Mouse (Mus musculus): ENCODE measurements around the gene Rad50. TPM values are rescaled to one million over a fixed set of nuclear protein-coding genes. Genes with fewer than 3 reads are reported as not detected.

Gene Rad50
- polyA plus RNA-seq (2015; fragmentation: Nextera tagmentation; extraction: Ambion mirVana), result 19.9 and 23.9 TPM in 2 replicates

DNA sequence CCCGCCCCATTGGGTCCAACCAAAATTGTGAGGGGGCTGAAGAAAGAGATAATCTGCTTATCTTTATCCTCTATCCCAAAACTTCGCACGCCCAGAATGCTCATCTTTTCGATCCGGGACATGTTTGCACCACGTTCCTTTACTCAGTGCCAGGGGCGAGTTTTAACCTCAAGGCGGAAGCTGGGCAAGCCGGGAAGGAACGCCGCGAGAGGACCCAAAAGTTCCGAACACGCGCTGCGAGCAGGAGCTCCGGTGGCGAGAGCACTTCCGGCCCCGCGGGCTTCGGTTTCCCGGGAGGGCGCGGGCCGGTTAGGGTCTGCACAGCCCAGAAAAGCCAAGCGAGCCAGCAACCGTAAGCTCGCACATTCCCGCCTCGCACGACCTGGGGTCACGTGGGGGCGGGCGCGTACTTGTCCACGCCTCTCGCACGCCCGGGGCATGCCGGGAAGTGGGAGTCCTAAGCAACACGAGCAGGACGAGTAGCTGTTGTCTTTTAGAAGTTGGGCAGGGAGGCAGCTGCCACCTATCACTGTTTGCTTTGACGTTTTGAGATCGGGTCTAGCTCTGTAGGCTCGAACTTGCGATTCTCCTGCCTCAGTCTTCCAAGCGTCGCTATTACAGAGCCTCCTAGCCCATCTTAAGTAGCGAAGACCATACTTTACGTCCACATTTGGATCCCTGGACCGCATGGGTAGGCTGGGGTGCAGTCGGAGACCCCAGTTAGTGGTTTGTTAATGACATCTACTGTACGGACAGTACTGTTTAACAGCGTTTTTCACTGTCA is at the start of gene Rad50:
Rad50 (minus strand) TSS at position 386 of the 784 bp plus-strand sequence.
- Histone ChIP-seq H3K27me3 (ENCODE audit: control insufficient read depth, insufficient read depth, low read length) (no peaks in the 10 kb centered on the region), H3K4me3 (ENCODE audit: low read length) (peak within 1 kb of the TSS; percentile 94), H3K4me2 (ENCODE audit: low read depth, low read length) (peak within 1 kb of the TSS; percentile 96), H3K9me3 (replicated peaks; ENCODE audit: control insufficient read depth, low read length) (no peaks in the 10 kb centered on the region), H3K36me3 (ENCODE audit: control insufficient read depth, insufficient read depth) (0 out of 2 replicates have a peak, but pooled peaks cover 3% of the 10 kb centered on the region), H3K9ac (ENCODE audit: low read length) (peak within 1 kb of the TSS; percentile 93), H3K27ac (ENCODE audit: low read length) (peak within 1 kb of the TSS; percentile 87), H3K4me1 (ENCODE audit: control insufficient read depth, insufficient read depth, low read length) (peaks cover 5% of the 10 kb centered on the region)
- 4% methylated on average over 55 of the region's 55 CpGs for WGBS
- peak; percentile 97 for ATAC-seq (replicated peaks; ENCODE audit: extremely low read depth, insufficient read depth, low FRiP score)

DNA sequence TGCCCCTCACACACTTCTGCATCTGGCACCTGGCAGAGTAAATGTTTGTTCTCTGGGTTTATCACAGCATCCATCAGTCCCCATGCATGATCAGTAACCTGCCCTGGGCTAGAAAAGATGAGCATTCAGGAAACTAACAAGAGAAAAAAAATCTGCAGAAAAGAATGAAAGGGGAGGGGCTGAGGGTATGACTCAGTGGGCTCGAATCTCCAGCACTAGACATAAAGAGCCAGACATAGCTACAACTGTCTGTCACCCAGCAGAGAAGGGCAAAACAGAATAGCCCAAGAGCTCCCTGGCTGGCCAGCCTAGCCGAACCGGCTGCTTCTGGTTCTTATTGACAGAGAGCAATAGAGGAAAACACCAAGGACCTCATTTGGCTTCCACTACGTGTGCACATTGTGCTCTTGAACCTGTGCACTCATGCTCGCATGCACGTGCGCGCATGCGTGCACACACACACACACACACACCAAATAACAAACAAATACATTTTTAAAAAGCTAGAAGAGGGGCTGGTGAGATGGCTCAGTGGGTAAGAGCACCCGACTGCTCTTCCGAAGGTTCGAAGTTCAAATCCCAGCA is 48.0 kb upstream of the Rad50 start:
- H3K4me3 ChIP-seq (ENCODE audit: low read length), result no peak overlapping the region
- no peaks in the 10 kb centered on the region for H3K27me3 ChIP-seq (ENCODE audit: control insufficient read depth, insufficient read depth, low read length)
- no peak overlapping the region for H3K9ac ChIP-seq (ENCODE audit: low read length)
- 78% methylated on average over 12 of the region's 12 CpGs for WGBS
- no peaks in the 10 kb centered on the region for H3K36me3 ChIP-seq (ENCODE audit: control insufficient read depth, insufficient read depth)
- no peak overlapping the region for H3K27ac ChIP-seq (ENCODE audit: low read length)
- no peak overlapping the region for H3K4me2 ChIP-seq (ENCODE audit: low read depth, low read length)
- H3K4me1 ChIP-seq (ENCODE audit: control insufficient read depth, insufficient read depth, low read length), result peaks cover 9% of the 10 kb centered on the region
- H3K9me3 ChIP-seq (replicated peaks; ENCODE audit: control insufficient read depth, low read length), result peaks cover 4% of the 10 kb centered on the region; the same call in 1 of the 2 replicates
- ATAC-seq (replicated peaks; ENCODE audit: extremely low read depth, insufficient read depth, low FRiP score), result 0 out of 2 replicates have a peak, but pooled peaks have one; percentile 15

DNA sequence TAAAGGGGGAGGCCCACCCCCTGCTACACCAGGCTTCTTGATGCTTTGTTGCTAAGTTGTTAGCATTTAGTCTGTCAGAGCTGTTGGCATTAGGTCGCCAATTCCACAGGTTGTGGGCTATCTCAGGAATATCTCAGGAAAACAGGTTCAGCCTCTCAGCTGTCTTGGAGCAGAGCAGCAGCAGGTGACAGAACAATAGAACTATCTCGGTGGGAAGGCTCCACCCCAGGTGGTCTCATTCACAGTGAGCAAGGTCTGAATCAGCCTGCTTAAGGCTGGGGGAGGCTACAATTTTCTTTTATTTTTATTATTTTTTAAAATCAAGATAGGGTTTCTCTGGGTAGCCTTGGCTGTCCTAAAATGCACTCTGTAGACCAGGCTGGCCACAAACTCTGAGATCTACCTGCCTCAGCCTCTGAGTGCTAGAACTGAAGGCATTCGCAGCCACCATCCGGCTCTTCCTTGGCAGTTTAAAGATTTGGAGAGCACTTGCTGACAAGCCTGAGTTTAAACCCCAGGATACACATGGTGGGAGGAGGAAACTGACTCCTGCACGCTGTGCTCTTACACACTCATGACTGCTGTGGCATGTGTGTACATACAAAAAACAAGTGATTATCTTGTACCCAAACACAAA is 42.7 kb upstream of the Rad50 start:
- no peak overlapping the region for H3K4me2 ChIP-seq (ENCODE audit: low read depth, low read length)

DNA sequence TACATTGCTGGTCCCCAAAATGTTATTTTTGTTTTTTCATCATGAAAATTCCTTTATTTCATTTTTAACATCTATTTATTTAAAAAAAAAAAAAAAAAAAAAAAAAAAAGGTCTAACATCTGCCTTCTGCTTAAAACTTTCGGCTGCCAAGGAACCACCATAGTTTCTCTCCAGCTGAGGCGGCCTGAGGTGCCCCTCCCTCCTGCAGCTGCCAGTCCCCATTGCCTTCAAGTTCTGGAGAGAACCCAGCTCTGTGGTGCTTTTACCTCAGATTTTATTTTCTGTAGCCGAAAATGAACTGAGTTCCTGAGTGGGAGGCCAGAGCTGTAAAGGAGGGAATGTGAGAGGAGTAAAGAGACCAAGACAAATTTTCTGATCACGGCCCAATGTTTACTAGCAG is 42.2 kb upstream of the Rad50 start:
- no peaks in the 10 kb centered on the region for H3K4me1 ChIP-seq (ENCODE audit: control insufficient read depth, insufficient read depth, low read length)
- H3K9ac ChIP-seq (ENCODE audit: low read length), result no peak overlapping the region
- no peak for ATAC-seq (replicated peaks; ENCODE audit: extremely low read depth, insufficient read depth, low FRiP score)
- no peaks in the 10 kb centered on the region for H3K27me3 ChIP-seq (ENCODE audit: control insufficient read depth, insufficient read depth, low read length)
- H3K4me3 ChIP-seq (ENCODE audit: low read length), result no peak overlapping the region
- H3K9me3 ChIP-seq (replicated peaks; ENCODE audit: control insufficient read depth, low read length), result peaks cover 4% of the 10 kb centered on the region; the same call in 1 of the 2 replicates
- WGBS, result 78% methylated on average over 4 of the region's 4 CpGs
- no peaks in the 10 kb centered on the region for H3K36me3 ChIP-seq (ENCODE audit: control insufficient read depth, insufficient read depth)
- H3K4me2 ChIP-seq (ENCODE audit: low read depth, low read length), result no peak overlapping the region
- no peak overlapping the region for H3K27ac ChIP-seq (ENCODE audit: low read length)

More for the DNA sequence above, 42.7 kb upstream of the Rad50 start:
- no peaks in the 10 kb centered on the region for H3K4me1 ChIP-seq (ENCODE audit: control insufficient read depth, insufficient read depth, low read length)
- H3K4me3 ChIP-seq (ENCODE audit: low read length), result no peak overlapping the region
- no peak overlapping the region for H3K9ac ChIP-seq (ENCODE audit: low read length)
- peaks cover 4% of the 10 kb centered on the region; the same call in 1 of the 2 replicates for H3K9me3 ChIP-seq (replicated peaks; ENCODE audit: control insufficient read depth, low read length)
- no peak for ATAC-seq (replicated peaks; ENCODE audit: extremely low read depth, insufficient read depth, low FRiP score)
- 51% methylated on average over 5 of the region's 5 CpGs for WGBS
- H3K36me3 ChIP-seq (ENCODE audit: control insufficient read depth, insufficient read depth), result no peaks in the 10 kb centered on the region
- H3K27ac ChIP-seq (ENCODE audit: low read length), result no peak overlapping the region
- no peaks in the 10 kb centered on the region for H3K27me3 ChIP-seq (ENCODE audit: control insufficient read depth, insufficient read depth, low read length)

DNA sequence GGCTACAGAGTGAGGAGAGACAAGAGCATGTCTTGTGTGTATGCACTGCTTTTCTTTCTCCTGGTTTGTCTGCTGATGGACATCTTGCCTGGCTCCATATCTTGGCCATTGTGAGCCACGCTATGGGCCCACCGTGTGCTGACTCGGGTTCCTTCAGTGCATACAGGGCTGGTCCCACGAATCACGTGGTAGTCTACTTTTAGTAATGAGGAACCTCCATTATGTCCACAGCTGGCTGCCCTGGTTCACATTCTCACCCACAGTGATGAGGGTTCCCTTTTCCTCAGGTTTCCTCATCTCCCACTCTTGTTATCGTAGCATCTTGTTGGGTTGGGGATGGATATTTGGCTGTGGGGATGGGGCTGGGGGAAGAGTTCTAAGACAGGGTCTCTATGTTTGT is 41.5 kb upstream of the Rad50 start:
- Histone ChIP-seq H3K4me2 (ENCODE audit: low read depth, low read length) (no peak overlapping the region), H3K4me3 (ENCODE audit: low read length) (no peak overlapping the region), H3K4me1 (ENCODE audit: control insufficient read depth, insufficient read depth, low read length) (no peaks in the 10 kb centered on the region), H3K36me3 (ENCODE audit: control insufficient read depth, insufficient read depth) (no peaks in the 10 kb centered on the region), H3K27me3 (ENCODE audit: control insufficient read depth, insufficient read depth, low read length) (no peaks in the 10 kb centered on the region), H3K9ac (ENCODE audit: low read length) (no peak overlapping the region), H3K9me3 (replicated peaks; ENCODE audit: control insufficient read depth, low read length) (peaks cover 4% of the 10 kb centered on the region; the same call in 1 of the 2 replicates), H3K27ac (ENCODE audit: low read length) (no peak overlapping the region)
- ATAC-seq (replicated peaks; ENCODE audit: extremely low read depth, insufficient read depth, low FRiP score), result no peak
- WGBS, result 79% methylated on average over 6 of the region's 6 CpGs

DNA sequence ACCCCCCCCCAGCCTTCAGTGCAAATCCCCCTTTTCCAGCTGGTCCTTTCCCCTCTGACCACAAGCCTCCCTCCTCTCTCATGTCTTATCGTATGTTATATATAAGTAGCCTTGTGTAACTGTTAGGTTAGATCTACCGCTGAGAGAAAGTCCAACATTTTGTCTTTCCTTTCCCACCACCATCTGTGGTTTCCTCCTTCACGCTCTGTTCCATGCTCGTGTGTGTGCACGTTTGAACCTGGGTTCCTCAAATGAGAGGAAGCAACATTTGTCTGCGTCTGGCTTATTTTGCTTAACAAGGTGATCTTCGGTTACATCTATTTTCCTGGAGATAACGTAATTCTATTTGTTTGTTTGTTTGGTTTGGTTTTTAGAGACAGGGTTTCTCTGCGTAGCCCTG is 40.9 kb upstream of the Rad50 start:
- no peak for ATAC-seq (replicated peaks; ENCODE audit: extremely low read depth, insufficient read depth, low FRiP score)
- Histone ChIP-seq H3K36me3 (ENCODE audit: control insufficient read depth, insufficient read depth) (no peaks in the 10 kb centered on the region), H3K9me3 (replicated peaks; ENCODE audit: control insufficient read depth, low read length) (peaks cover 1% of the 10 kb centered on the region; the same call in 1 of the 2 replicates), H3K27me3 (ENCODE audit: control insufficient read depth, insufficient read depth, low read length) (no peaks in the 10 kb centered on the region), H3K4me2 (ENCODE audit: low read depth, low read length) (no peak overlapping the region), H3K9ac (ENCODE audit: low read length) (no peak overlapping the region), H3K27ac (ENCODE audit: low read length) (no peak overlapping the region), H3K4me3 (ENCODE audit: low read length) (no peak overlapping the region), H3K4me1 (ENCODE audit: control insufficient read depth, insufficient read depth, low read length) (no peaks in the 10 kb centered on the region)
- WGBS, result 81% methylated on average over 9 of the region's 9 CpGs

DNA sequence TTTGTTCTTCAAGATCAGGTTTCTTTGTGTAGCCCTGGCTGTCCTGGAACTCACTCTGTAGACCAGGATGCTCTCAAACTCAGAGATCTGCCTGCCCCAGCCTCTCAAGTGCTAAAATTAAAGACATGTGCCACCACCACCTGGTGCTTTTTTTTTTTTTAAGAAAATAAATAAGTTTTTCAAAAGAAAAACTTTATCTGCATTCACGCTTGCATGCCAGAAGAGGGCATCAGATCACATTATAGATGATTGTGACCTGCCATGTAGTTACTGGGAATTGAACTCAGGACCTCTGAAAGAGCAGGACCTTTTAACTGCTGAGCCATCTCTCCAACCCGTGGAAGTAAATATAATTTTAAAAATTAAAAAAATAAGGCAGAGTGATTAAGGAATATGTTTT is 38.1 kb upstream of the Rad50 start:
- WGBS, result 82% methylated on average over 2 of the region's 2 CpGs
- H3K27me3 ChIP-seq (ENCODE audit: control insufficient read depth, insufficient read depth, low read length), result no peaks in the 10 kb centered on the region
- H3K4me3 ChIP-seq (ENCODE audit: low read length), result no peak overlapping the region
- H3K4me2 ChIP-seq (ENCODE audit: low read depth, low read length), result no peak overlapping the region
- H3K9ac ChIP-seq (ENCODE audit: low read length), result no peak overlapping the region
- H3K27ac ChIP-seq (ENCODE audit: low read length), result no peak overlapping the region
- no peaks in the 10 kb centered on the region for H3K9me3 ChIP-seq (replicated peaks; ENCODE audit: control insufficient read depth, low read length)
- ATAC-seq (replicated peaks; ENCODE audit: extremely low read depth, insufficient read depth, low FRiP score), result no peak
- H3K36me3 ChIP-seq (ENCODE audit: control insufficient read depth, insufficient read depth), result no peaks in the 10 kb centered on the region
- no peaks in the 10 kb centered on the region for H3K4me1 ChIP-seq (ENCODE audit: control insufficient read depth, insufficient read depth, low read length)

DNA sequence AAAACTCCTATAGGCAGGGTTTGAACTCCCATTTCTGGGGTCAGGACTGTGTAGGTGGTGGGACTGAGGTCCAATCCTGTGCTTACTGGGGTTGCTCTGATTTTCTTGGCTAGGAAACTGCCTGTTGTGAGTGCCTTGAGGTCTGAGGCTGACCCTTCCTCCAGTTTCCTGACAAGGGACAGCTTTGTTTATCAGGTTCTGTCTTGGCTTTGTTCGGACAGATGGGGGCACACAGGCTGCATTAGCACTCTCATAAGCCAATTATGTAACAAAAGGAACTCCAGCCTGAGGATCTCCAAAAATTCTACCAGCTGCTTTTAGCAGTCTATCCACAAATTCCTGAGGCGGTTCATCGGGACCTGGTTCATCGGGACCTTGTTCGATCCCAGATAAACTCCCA is 35.2 kb upstream of the Rad50 start:
- no peak overlapping the region for H3K4me2 ChIP-seq (ENCODE audit: low read depth, low read length)
- no peaks in the 10 kb centered on the region for H3K4me1 ChIP-seq (ENCODE audit: control insufficient read depth, insufficient read depth, low read length)
- H3K9me3 ChIP-seq (replicated peaks; ENCODE audit: control insufficient read depth, low read length), result no peaks in the 10 kb centered on the region
- H3K27ac ChIP-seq (ENCODE audit: low read length), result no peak overlapping the region
- 22% methylated on average over 5 of the region's 5 CpGs for WGBS
- H3K27me3 ChIP-seq (ENCODE audit: control insufficient read depth, insufficient read depth, low read length), result no peaks in the 10 kb centered on the region
- H3K4me3 ChIP-seq (ENCODE audit: low read length), result no peak overlapping the region
- H3K36me3 ChIP-seq (ENCODE audit: control insufficient read depth, insufficient read depth), result no peaks in the 10 kb centered on the region
- no peak overlapping the region for H3K9ac ChIP-seq (ENCODE audit: low read length)
- ATAC-seq (replicated peaks; ENCODE audit: extremely low read depth, insufficient read depth, low FRiP score), result no peak

DNA sequence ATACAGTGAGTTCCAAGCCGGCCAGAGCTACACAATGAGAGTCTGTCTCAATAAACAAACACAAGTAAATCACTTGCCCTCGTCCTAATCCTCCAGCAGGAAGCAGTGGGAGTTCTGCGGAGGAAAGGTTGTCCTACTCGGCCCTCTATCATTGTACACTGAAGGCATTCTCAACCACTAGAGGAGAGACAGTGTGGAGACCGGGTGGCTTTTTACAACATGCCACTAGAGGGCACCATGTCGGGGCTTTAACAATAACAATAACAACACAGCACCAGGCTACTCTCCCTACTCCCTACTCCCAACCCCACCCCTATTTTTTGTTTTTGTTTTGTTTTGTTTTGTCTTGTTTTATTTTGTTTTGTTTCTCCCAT is 30.4 kb upstream of the Rad50 start:
- Histone ChIP-seq H3K27me3 (ENCODE audit: control insufficient read depth, insufficient read depth, low read length) (no peaks in the 10 kb centered on the region), H3K27ac (ENCODE audit: low read length) (no peak overlapping the region), H3K36me3 (ENCODE audit: control insufficient read depth, insufficient read depth) (no peaks in the 10 kb centered on the region), H3K9me3 (replicated peaks; ENCODE audit: control insufficient read depth, low read length) (no peaks in the 10 kb centered on the region), H3K4me2 (ENCODE audit: low read depth, low read length) (no peak overlapping the region), H3K4me3 (ENCODE audit: low read length) (no peak overlapping the region), H3K4me1 (ENCODE audit: control insufficient read depth, insufficient read depth, low read length) (no peaks in the 10 kb centered on the region), H3K9ac (ENCODE audit: low read length) (no peak overlapping the region)
- 33% methylated on average over 6 of the region's 6 CpGs for WGBS
- ATAC-seq (replicated peaks; ENCODE audit: extremely low read depth, insufficient read depth, low FRiP score), result peak; percentile 55; the same call in 1 of the 2 replicates
